Mouse (Mus musculus): Measurements from ENCODE around the gene Krtap6-1. TPM values are rescaled to one million over a fixed set of nuclear protein-coding genes. Genes with fewer than 3 reads are reported as not detected.
"Not testable (repeated sequence)": the region's sequence is repeated elsewhere in the genome, so short reads cannot be mapped to it uniquely, and the experiment has no call there.

Krtap6-1 gene
- polyA plus RNA-seq (2012; rRNA removed), result not detected in 2 replicates

DNA sequence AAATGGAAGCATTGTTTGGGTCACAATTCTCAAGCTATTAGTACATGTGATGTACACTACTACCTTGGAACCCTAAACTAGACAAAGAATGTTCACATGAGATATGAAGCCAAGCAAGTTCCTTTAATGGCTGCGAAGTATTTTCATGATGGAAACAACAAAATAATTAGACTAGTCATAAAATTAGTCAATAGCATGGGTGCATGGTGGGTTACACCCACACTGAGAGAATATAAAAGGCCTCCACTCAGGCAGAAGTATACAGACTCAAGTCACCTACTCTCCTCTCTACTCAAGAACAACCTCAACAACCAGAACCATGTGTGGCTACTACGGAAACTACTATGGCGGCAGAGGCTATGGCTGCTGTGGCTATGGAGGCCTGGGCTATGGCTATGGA is at the start of gene Krtap6-1:
Gene Krtap6-1 (plus strand): TSS at position 301 of the 400 bp plus-strand sequence.
- DNase-seq (ENCODE audit: low spot score), result not testable (repeated sequence)

DNA sequence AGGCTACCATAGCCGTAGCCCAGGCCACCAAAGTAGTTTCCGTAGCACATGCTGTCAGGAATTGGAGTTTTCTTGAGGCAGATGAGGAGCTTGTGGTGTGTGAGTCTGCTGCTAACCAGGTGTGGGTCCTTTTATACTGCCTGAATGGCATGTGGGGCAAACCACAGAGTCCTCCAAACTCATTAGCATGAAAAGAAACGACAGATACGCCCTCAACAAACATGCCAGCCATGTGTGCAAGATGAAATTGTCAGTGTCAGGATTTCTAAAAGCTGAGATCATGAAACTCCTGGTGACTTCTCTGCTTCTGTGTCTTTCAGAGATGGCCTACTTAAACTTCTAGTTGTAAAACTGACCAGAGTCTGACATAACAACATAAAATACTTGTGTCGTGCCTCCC is 20.8 kb upstream of the Krtap6-1 start, which contains the start of gene Krtap22-2:
Gene Krtap22-2 (minus strand): TSS at position 101 of the 400 bp plus-strand sequence.
- DNase-seq (ENCODE audit: low spot score), result no peak

DNA sequence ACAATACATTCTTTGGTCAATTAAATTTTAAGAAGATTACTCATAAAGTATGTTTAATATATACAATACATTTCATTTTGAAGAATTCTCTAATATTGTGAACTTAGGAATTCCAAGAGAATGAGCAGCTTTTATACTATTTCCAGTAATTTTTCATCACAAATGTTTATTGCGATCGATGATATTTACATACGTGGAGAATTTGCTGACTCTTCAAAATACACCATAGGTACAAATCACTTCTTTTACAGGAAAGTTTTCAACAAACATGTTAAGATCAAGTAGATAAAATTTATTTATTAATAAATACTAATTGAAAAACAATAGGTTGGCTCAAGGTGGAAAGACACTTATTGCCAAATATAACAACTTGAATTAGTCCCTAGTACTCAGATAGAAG is 17.5 kb upstream of the Krtap6-1 start:
- DNase-seq (ENCODE audit: low spot score), result no peak

DNA sequence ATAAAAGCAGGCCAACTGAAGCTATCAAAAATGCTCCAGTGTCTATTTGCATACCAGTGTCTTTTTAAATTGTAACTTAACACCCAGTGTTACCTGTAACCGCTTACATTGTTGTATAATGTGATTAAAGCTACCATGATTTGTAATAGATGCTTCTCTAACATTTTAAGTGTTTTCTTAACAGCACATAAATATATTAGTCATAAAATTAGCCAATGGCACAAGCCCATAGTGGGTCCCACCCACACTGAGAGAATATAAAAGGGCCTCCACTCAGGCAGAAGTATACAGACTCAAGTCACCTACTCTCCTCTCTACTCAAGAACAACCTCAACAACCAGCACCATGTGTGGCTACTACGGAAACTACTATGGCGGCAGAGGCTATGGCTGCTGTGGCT is 16.5 kb upstream of the Krtap6-1 start, which contains the start of gene Gm10229:
Gene Gm10229 (plus strand): TSS at position 301 of the 400 bp plus-strand sequence.
- DNase-seq (ENCODE audit: low spot score), result not testable (repeated sequence)

DNA sequence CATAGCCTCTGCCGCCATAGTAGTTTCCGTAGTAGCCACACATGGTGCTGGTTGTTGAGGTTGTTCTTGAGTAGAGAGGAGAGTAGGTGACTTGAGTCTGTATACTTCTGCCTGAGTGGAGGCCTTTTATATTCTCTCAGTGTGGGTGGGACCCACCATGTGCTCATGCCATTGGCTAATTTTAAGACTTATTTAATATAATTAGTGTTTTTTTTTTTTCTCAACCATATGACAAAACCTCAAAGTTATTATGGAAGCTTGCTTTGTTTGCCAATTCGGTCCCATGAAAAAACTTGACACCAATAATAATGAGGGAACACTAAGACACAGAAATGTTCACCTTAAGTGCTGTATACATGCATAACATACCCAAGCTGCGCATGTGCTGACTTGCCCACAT is 9.9 kb downstream of the Krtap6-1 start, which contains the start of gene Gm10228:
Gene Gm10228 (minus strand): TSS at position 101 of the 400 bp plus-strand sequence.
- DNase-seq (ENCODE audit: low spot score), result not testable (repeated sequence)

DNA sequence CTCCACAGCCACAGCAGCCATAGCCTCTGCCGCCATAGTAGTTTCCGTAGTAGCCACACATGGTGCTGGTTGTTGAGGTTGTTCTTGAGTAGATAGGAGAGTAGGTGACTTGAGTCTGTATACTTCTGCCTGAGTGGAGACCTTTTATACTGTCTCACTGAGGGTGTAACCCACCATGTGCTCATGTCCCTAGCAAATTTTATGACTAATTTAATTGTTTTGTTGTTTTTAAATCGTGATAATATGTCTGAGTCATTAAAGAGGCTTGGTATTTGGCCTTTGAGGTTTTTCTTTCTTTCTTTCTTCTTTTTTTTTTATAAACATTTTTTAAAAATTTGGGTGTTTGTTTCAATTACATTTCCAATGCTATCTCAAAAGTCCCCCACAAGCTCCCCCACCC is 16.3 kb downstream of the Krtap6-1 start, which contains the start of gene Krtap6-5:
Gene Krtap6-5 (minus strand): TSS at position 101 of the 400 bp plus-strand sequence.
- DNase-seq (ENCODE audit: low spot score), result no peak

DNA sequence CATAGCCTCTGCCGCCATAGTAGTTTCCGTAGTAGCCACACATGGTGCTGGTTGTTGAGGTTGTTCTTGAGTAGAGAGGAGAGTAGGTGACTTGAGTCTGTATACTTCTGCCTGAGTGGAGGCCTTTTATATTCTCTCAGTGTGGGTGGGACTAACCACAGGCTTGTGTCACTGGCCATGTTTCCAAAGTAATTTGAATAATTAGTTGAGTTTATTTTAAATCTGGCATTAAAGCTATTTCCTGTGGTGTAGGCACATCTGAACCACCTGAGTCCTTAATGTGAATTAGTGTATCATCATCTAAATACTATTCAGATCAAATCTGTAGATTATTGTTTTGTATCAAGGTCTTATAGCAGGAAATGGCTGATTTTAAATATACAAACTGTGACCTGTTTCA is 32.4 kb downstream of the Krtap6-1 start, which contains the start of gene 1110025L11Rik:
Gene 1110025L11Rik (minus strand): TSS at position 101 of the 400 bp plus-strand sequence.
- DNase-seq (ENCODE audit: low spot score), result not testable (repeated sequence)

DNA sequence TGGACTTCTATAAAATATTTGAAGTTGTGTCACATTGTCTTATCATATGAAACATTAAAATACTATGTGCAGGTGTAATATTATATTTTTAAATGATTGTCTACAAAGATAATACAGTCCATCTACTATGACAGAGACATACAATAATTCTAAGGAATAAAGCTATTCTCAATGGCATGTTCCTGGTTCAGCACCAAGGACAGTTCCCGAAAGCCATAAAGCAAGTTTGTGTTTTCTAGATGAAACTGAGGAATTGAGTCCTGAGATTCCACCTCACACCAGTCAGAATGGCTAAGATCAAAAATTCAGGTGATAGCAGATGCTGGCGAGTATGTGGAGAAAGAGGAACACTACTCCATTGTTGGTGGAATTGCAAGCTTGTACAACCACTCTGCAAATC is 39.5 kb downstream of the Krtap6-1 start:
- not testable (repeated sequence) for DNase-seq (ENCODE audit: low spot score)

Other genes starting within 250 kb of the Krtap6-1 start
- gene Gm20741, start 219.5 kb upstream of the Krtap6-1 start, polyA plus RNA-seq (2012; rRNA removed), result not detected in 2 replicates
- gene Krtap15, start 211.5 kb upstream of the Krtap6-1 start, polyA plus RNA-seq (2012; rRNA removed), result not detected in 2 replicates
- gene Krtap14, start 205.6 kb upstream of the Krtap6-1 start, polyA plus RNA-seq (2012; rRNA removed), result not detected in 2 replicates
- not detected in 2 replicates for gene Krtap19-1, start 162.3 kb upstream of the Krtap6-1 start, polyA plus RNA-seq (2012; rRNA removed)
- not detected in 2 replicates for gene Krtap19-2, start 157.4 kb upstream of the Krtap6-1 start, polyA plus RNA-seq (2012; rRNA removed)
- gene Krtap19-3, start 153.7 kb upstream of the Krtap6-1 start, polyA plus RNA-seq (2012; rRNA removed), result not detected in 2 replicates
- not detected in 2 replicates for gene Krtap19-4, start 146.6 kb upstream of the Krtap6-1 start, polyA plus RNA-seq (2012; rRNA removed)
- not detected in 2 replicates for gene Krtap19-5, start 135.2 kb upstream of the Krtap6-1 start, polyA plus RNA-seq (2012; rRNA removed)
- gene Krtap19-9b, start 99.4 kb upstream of the Krtap6-1 start, polyA plus RNA-seq (2012; rRNA removed), result not detected in 2 replicates
- not detected in 2 replicates for gene Krtap16-3, start 68.8 kb upstream of the Krtap6-1 start, polyA plus RNA-seq (2012; rRNA removed)
- gene Krtap22-2, start 20.9 kb upstream of the Krtap6-1 start, polyA plus RNA-seq (2012; rRNA removed), result not detected in 2 replicates
- not detected in 2 replicates for gene Gm10229, start 16.4 kb upstream of the Krtap6-1 start, polyA plus RNA-seq (2012; rRNA removed)
- not detected in 2 replicates for gene Gm10228, start 9.8 kb downstream of the Krtap6-1 start, polyA plus RNA-seq (2012; rRNA removed)
- not detected in 2 replicates for gene Krtap6-5, start 16.2 kb downstream of the Krtap6-1 start, polyA plus RNA-seq (2012; rRNA removed)
- gene 1110025L11Rik, start 32.3 kb downstream of the Krtap6-1 start, polyA plus RNA-seq (2012; rRNA removed), result not detected in 2 replicates
- not detected in 2 replicates for gene Krtap6-3, start 52.3 kb downstream of the Krtap6-1 start, polyA plus RNA-seq (2012; rRNA removed)
- gene Gm6358, start 109.2 kb downstream of the Krtap6-1 start, polyA plus RNA-seq (2012; rRNA removed), result not detected in 2 replicates
- gene Gm10061, start 119.4 kb downstream of the Krtap6-1 start, polyA plus RNA-seq (2012; rRNA removed), result not detected in 2 replicates
- gene Gm9789, start 126.3 kb downstream of the Krtap6-1 start, polyA plus RNA-seq (2012; rRNA removed), result not detected in 2 replicates
- not detected in 2 replicates for gene Gm7735, start 137.8 kb downstream of the Krtap6-1 start, polyA plus RNA-seq (2012; rRNA removed)
- gene 1110057P08Rik, start 143.0 kb downstream of the Krtap6-1 start, polyA plus RNA-seq (2012; rRNA removed), result not detected in 2 replicates
- gene Krtap20-2, start 174.2 kb downstream of the Krtap6-1 start, polyA plus RNA-seq (2012; rRNA removed), result not detected in 2 replicates

Data from urinary bladder, adult 2 months (tissue).